Mouse (Mus musculus) activated CD4-positive, CD25-positive, alpha-beta regulatory T cell, adult 9 weeks (primary cell): ENCODE results near the gene Gm7735. TPM values are rescaled to one million over a fixed set of nuclear protein-coding genes. Genes with fewer than 3 reads are reported as not detected.

Experiments
- polyA plus RNA-seq: library from polyadenylated mRNA; unstranded; fragments of 100-300 nt; shearing (Covaris generic); gene quantifications from one replicate; pipeline ENCODE4 v1.2.1, GENCODE M21; 2017

The Gm7735 gene
- polyA plus RNA-seq = not detected

GRCm38 (mm10) chr16:89169190-89169589 is at the start of gene Gm7735:
Gene Gm7735, plus strand, starts transcription at chr16:89169490.

GRCm38 (mm10) chr16:89140551-89140950 is 28.7 kb upstream of the Gm7735 start, which contains the start of gene Gm6358:
Gene Gm6358, plus strand, starts transcription at chr16:89140851.

GRCm38 (mm10) chr16:89150786-89151185 is 18.5 kb upstream of the Gm7735 start, which contains the start of gene Gm10061:
Gene Gm10061, plus strand, starts transcription at chr16:89151086.

GRCm38 (mm10) chr16:89157652-89158051 is 11.6 kb upstream of the Gm7735 start, which contains the start of gene Gm9789:
Gene Gm9789, plus strand, starts transcription at chr16:89157952.

GRCm38 (mm10) chr16:89174435-89174834 is 5.1 kb downstream of the Gm7735 start, which contains the start of gene 1110057P08Rik:
Gene 1110057P08Rik, plus strand, starts transcription at chr16:89174735.

GRCm38 (mm10) chr16:89205561-89205960 is 36.3 kb downstream of the Gm7735 start, which contains the start of gene Krtap20-2:
Gene Krtap20-2, plus strand, starts transcription at chr16:89205861.

Other genes with a start within 250 kb of the Gm7735 start
- gene Krtap19-9b, start 237.2 kb upstream of the Gm7735 start, polyA plus RNA-seq = not detected
- gene Krtap16-3, start 206.6 kb upstream of the Gm7735 start, polyA plus RNA-seq = not detected
- gene Krtap22-2, start 158.7 kb upstream of the Gm7735 start, polyA plus RNA-seq = not detected
- gene Gm10229, start 154.2 kb upstream of the Gm7735 start, polyA plus RNA-seq = not detected
- not detected for gene Krtap6-1, start 137.8 kb upstream of the Gm7735 start, polyA plus RNA-seq
- not detected for gene Gm10228, start 128.0 kb upstream of the Gm7735 start, polyA plus RNA-seq
- gene Krtap6-5, start 121.6 kb upstream of the Gm7735 start, polyA plus RNA-seq = not detected
- gene 1110025L11Rik, start 105.5 kb upstream of the Gm7735 start, polyA plus RNA-seq = not detected
- gene Krtap6-3, start 85.5 kb upstream of the Gm7735 start, polyA plus RNA-seq = not detected
- not detected for gene Gm6358, start 28.6 kb upstream of the Gm7735 start, polyA plus RNA-seq
- gene Gm10061, start 18.4 kb upstream of the Gm7735 start, polyA plus RNA-seq = not detected
- gene Gm9789, start 11.5 kb upstream of the Gm7735 start, polyA plus RNA-seq = not detected
- gene 1110057P08Rik, start 5.2 kb downstream of the Gm7735 start, polyA plus RNA-seq = not detected
- gene Krtap20-2, start 36.4 kb downstream of the Gm7735 start, polyA plus RNA-seq = not detected
- not detected for gene Krtap21-1, start 234.4 kb downstream of the Gm7735 start, polyA plus RNA-seq